In genomic region chr8:86740899-86741298, GRCm38 (mm10) we compare ENCODE assay signal across 25 mouse cellular contexts.
"Had no signal": no experiment of that assay in that cellular context is flagged by ENCODE, and none has a peak within 500 bp of the region (broad histone marks: within the 10 kb centered on the region; RNA-seq: fewer than 3 reads in every experiment).

No protein-coding gene starts in this region.

- H3K36me3 ChIP-seq: embryonic facial prominence, embryonic 12.5 days; embryonic facial prominence, embryonic 13.5 days; embryonic facial prominence, embryonic 15.5 days; forebrain, embryonic 12.5 days; forebrain, embryonic 15.5 days; heart, embryonic 10.5 days had no signal

- DNase-seq: cerebellum, adult 8-10 months; cerebellum, adult 9-10 months; cerebellum, adult 9-11 months; cerebellum, postnatal 10 days; cerebellum, postnatal 14 days; cerebellum, postnatal 25 days; cerebellum, postnatal 36 days; embryo, embryonic 11 days; forebrain, postnatal 0 days; gastrocnemius, postnatal 10 days; gastrocnemius, postnatal 14 days; gastrocnemius, postnatal 25 days; heart, adult 2 months had no signal

- H3K4me3 ChIP-seq: embryonic facial prominence, embryonic 10.5 days; embryonic facial prominence, embryonic 12.5 days; embryonic facial prominence, embryonic 13.5 days; embryonic facial prominence, embryonic 15.5 days; erythroblast, embryonic 14.5 days; forebrain, embryonic 10.5 days; forebrain, embryonic 12.5 days; forebrain, embryonic 13.5 days; forebrain, embryonic 15.5 days; heart, adult 2 months; heart, embryonic 10.5 days had no signal

- H3K27ac ChIP-seq: embryonic facial prominence, embryonic 10.5 days; embryonic facial prominence, embryonic 12.5 days; embryonic facial prominence, embryonic 13.5 days; embryonic facial prominence, embryonic 15.5 days; forebrain, embryonic 10.5 days; forebrain, embryonic 12.5 days; forebrain, embryonic 13.5 days; forebrain, embryonic 15.5 days; heart, adult 2 months; heart, embryonic 10.5 days had no signal

- ATAC-seq: forebrain, embryonic 13.5 days; forebrain, embryonic 14.5 days; forebrain, embryonic 15.5 days; forebrain, embryonic 16.5 days; forebrain, postnatal 0 days had no signal

- H3K27me3 ChIP-seq: embryonic facial prominence, embryonic 12.5 days; embryonic facial prominence, embryonic 13.5 days; embryonic facial prominence, embryonic 15.5 days; forebrain, embryonic 12.5 days; forebrain, embryonic 13.5 days; forebrain, embryonic 15.5 days had no signal

- H3K9me3 ChIP-seq: embryonic facial prominence, embryonic 10.5 days; embryonic facial prominence, embryonic 12.5 days; embryonic facial prominence, embryonic 13.5 days; embryonic facial prominence, embryonic 15.5 days; forebrain, embryonic 12.5 days; forebrain, embryonic 13.5 days; forebrain, embryonic 15.5 days; heart, embryonic 10.5 days had no signal

- H3K9ac ChIP-seq: embryonic facial prominence, embryonic 12.5 days; embryonic facial prominence, embryonic 13.5 days; embryonic facial prominence, embryonic 15.5 days; forebrain, embryonic 12.5 days; forebrain, embryonic 13.5 days; forebrain, embryonic 15.5 days; forebrain, postnatal 0 days had no signal

- H3K4me2 ChIP-seq: embryonic facial prominence, embryonic 12.5 days; embryonic facial prominence, embryonic 13.5 days; embryonic facial prominence, embryonic 15.5 days; forebrain, embryonic 12.5 days; forebrain, embryonic 13.5 days; forebrain, embryonic 15.5 days had no signal
